Mouse (Mus musculus) MEL (cell line): ENCODE results near the gene Vmn2r10. TPM values are rescaled to one million over a fixed set of nuclear protein-coding genes. Genes with fewer than 3 reads are reported as not detected.

ENCODE experiments used
- DNase-seq: peaks from one replicate; pipeline ENCODE4 v3.0.0; 2011; ENCODE audit warnings: low read depth, low spot score
- H3K27ac ChIP-seq: 2 replicates; pipeline ENCODE4 v1.5.1; 2012; ENCODE audit warnings: low read depth, mild to moderate bottlenecking, control low read depth, low read length, moderate library complexity; ENCODE audit not compliant: control insufficient read depth
- H3K27me3 ChIP-seq, 2 experiments: fragments of 150-350 bp in 1 of 2; sonication (generic) in 1 of 2; 2 replicates each; pipeline ENCODE4 v1.6.1; 2012; ENCODE audit warnings: low read length in 2 of 2, mild to moderate bottlenecking in 2 of 2, improper control_type of control experiment in 1 of 2, moderate library complexity in 1 of 2; ENCODE audit not compliant: insufficient read depth in 2 of 2, control insufficient read depth in 1 of 2
- H3K36me3 ChIP-seq, 2 experiments: 2 replicates each; pipeline ENCODE4 v1.6.1; 2012 to 2014; ENCODE audit warnings: low read length in 2 of 2, improper control_type of control experiment in 1 of 2, inconsistent platforms in 1 of 2, mild to moderate bottlenecking in 1 of 2; ENCODE audit not compliant: insufficient read depth in 2 of 2, control insufficient read depth in 1 of 2
- H3K4me1 ChIP-seq, 2 experiments: fragments of 150-350 bp in 1 of 2; sonication (generic) in 1 of 2; 2 replicates each; pipeline ENCODE4 v1.6.1; 2012; ENCODE audit warnings: low read length in 2 of 2, improper control_type of control experiment in 1 of 2, mild to moderate bottlenecking in 1 of 2; ENCODE audit not compliant: insufficient read depth in 2 of 2, control insufficient read depth in 1 of 2
- H3K4me3 ChIP-seq, 2 experiments: fragments of 150-350 bp in 1 of 2; sonication (generic) in 1 of 2; 2 replicates each; pipeline ENCODE4 v1.5.1; 2012; ENCODE audit warnings: low read depth in 2 of 2, low read length in 2 of 2, mild to moderate bottlenecking in 2 of 2, moderate library complexity in 2 of 2, control low read depth in 1 of 2, improper control_type of control experiment in 1 of 2; ENCODE audit not compliant: control insufficient read depth in 1 of 2, insufficient read depth in 1 of 2
- H3K79me2 ChIP-seq: 2 replicates; pipeline ENCODE4 v1.6.1; 2012; ENCODE audit warnings: mild to moderate bottlenecking, low read length, moderate library complexity; ENCODE audit not compliant: control insufficient read depth, poor library complexity, insufficient read depth
- H3K9ac ChIP-seq: 2 replicates; pipeline ENCODE4 v1.6.1; 2012; ENCODE audit warnings: low read depth, mild to moderate bottlenecking, control low read depth, low read length, moderate library complexity; ENCODE audit not compliant: control insufficient read depth, poor library complexity, severe bottlenecking
- H3K9me3 ChIP-seq: fragments of 150-350 bp; sonication (generic); replicated peaks from 2 replicates; pipeline ENCODE4 v1.6.1; 2012; ENCODE audit warnings: mild to moderate bottlenecking, low read length, improper control_type of control experiment, moderate library complexity; ENCODE audit not compliant: insufficient read depth
- CHD1 ChIP-seq: IDR thresholded peaks from 2 replicates; pipeline ENCODE4 v1.6.1; 2012; ENCODE audit warnings: low read depth, mild to moderate bottlenecking, inconsistent platforms, low read length, improper control_type of control experiment
- MAX ChIP-seq: IDR thresholded peaks from 2 replicates; pipeline ENCODE4 v1.6.1; 2011; ENCODE audit warnings: low read length, improper control_type of control experiment
- POLR2AphosphoS5 ChIP-seq: IDR thresholded peaks from 2 replicates; pipeline ENCODE4 v1.6.1; 2012; ENCODE audit warnings: low read depth, borderline replicate concordance, mild to moderate bottlenecking, inconsistent platforms, low read length, moderate library complexity, mixed read lengths
- SMC3 ChIP-seq: IDR thresholded peaks from 2 replicates; pipeline ENCODE4 v1.6.1; 2011; ENCODE audit warnings: low read depth, low read length, improper control_type of control experiment
- USF2 ChIP-seq, 2 experiments: IDR thresholded peaks; 2 replicates each; pipeline ENCODE4 v1.6.1; 2011 to 2012; ENCODE audit warnings: improper control_type of control experiment in 2 of 2, low read length in 2 of 2, borderline replicate concordance in 1 of 2, inconsistent platforms in 1 of 2, low read depth in 1 of 2, mild to moderate bottlenecking in 1 of 2; ENCODE audit not compliant: insufficient read depth in 1 of 2
- ZNF384 ChIP-seq: IDR thresholded peaks from 2 replicates; pipeline ENCODE4 v1.6.1; 2012; ENCODE audit warnings: low read depth, mild to moderate bottlenecking, inconsistent platforms, low read length, improper control_type of control experiment
- polyA plus RNA-seq, 2 experiments: library from polyadenylated mRNA; stranded (reverse) in 1 of 2; unstranded in 1 of 2; fragments of >175 nt in 1 of 2; fragments of >200 nt in 1 of 2; gene quantifications; 2 replicates each; pipeline versions ENCODE4 v1.2.1 to v1.2.4; 2012; ENCODE audit warnings: low replicate concordance in 2 of 2, low read depth in 1 of 2; ENCODE audit not compliant: insufficient read length in 2 of 2, insufficient read depth in 1 of 2, missing spikeins in 1 of 2
- total RNA-seq: library from RNA; depleted of rRNA; stranded (reverse); fragments of 300-350 nt; gene quantifications from 2 replicates; pipeline ENCODE4 v1.2.3, GENCODE M21; 2012; rRNA removed

The Vmn2r10 gene
- total and polyA plus RNA-seq, 3 experiments: 0.07 TPM; not detected in 2

GRCm38 (mm10) chr5:108988924-108989323 is 17.4 kb downstream of the Vmn2r10 start:
- H3K4me3 ChIP-seq: no peak overlapping the region
- no peaks in the 10 kb centered on the region for H3K9me3 ChIP-seq
- H3K4me1 ChIP-seq: no peaks in the 10 kb centered on the region
- no peak for DNase-seq
- no peak overlapping the region for H3K27ac ChIP-seq
- no peaks in the 10 kb centered on the region for H3K27me3 ChIP-seq
- no peaks in the 10 kb centered on the region for H3K79me2 ChIP-seq
- TF ChIP-seq USF2 (IDR thresholded peaks at IDR 0.05; ENCODE audit: borderline replicate concordance in 1 of 2, insufficient read depth in 1 of 2, low read depth in 1 of 2, low read length in 2 of 2): no peak
- no peak for TF ChIP-seq CHD1
- TF ChIP-seq POLR2AphosphoS5: no peak
- no peak for TF ChIP-seq MAX
- TF ChIP-seq ZNF384: no peak
- no peak for TF ChIP-seq SMC3
- H3K9ac ChIP-seq: no peak overlapping the region
- no peaks in the 10 kb centered on the region for H3K36me3 ChIP-seq

Other genes with a start within 250 kb of the Vmn2r10 start
- gene Rnf212, start 231.5 kb downstream of the Vmn2r10 start, total RNA-seq: 0.58 TPM in 1 of 2 replicates, not detected in the other
- gene Rnf212, start 231.5 kb downstream of the Vmn2r10 start, polyA plus RNA-seq: under 1 TPM in 1 of 2 experiments, not detected in 1; 0.46 TPM
- gene Tmed11, start 211.2 kb downstream of the Vmn2r10 start, total RNA-seq: not detected in 2 replicates
- gene Tmed11, start 211.2 kb downstream of the Vmn2r10 start, polyA plus RNA-seq: not detected
- gene Vmn2r8, start 197.7 kb downstream of the Vmn2r10 start, total RNA-seq: not detected in 2 replicates
- not detected for gene Vmn2r8, start 197.7 kb downstream of the Vmn2r10 start, polyA plus RNA-seq
- not detected in 2 replicates for gene Vmn2r9, start 153.9 kb downstream of the Vmn2r10 start, total RNA-seq
- not detected for gene Vmn2r9, start 153.9 kb downstream of the Vmn2r10 start, polyA plus RNA-seq
- gene Vmn2r11, start 53.0 kb upstream of the Vmn2r10 start, total RNA-seq: not detected in 2 replicates
- not detected for gene Vmn2r11, start 53.0 kb upstream of the Vmn2r10 start, polyA plus RNA-seq
- not detected in 2 replicates for gene Vmn2r12, start 91.4 kb upstream of the Vmn2r10 start, total RNA-seq
- gene Vmn2r12, start 91.4 kb upstream of the Vmn2r10 start, polyA plus RNA-seq: not detected
- not detected in 2 replicates for gene Vmn2r13, start 185.7 kb upstream of the Vmn2r10 start, total RNA-seq
- gene Vmn2r13, start 185.7 kb upstream of the Vmn2r10 start, polyA plus RNA-seq: not detected
- not detected in 2 replicates for gene Vmn2r14, start 218.2 kb upstream of the Vmn2r10 start, total RNA-seq
- not detected for gene Vmn2r14, start 218.2 kb upstream of the Vmn2r10 start, polyA plus RNA-seq